Mouse (Mus musculus): Measurements from ENCODE around the gene Ano8. TPM values are rescaled to one million over a fixed set of nuclear protein-coding genes. Genes with fewer than 3 reads are reported as not detected.

Gene Ano8
- polyA plus RNA-seq (2017; shearing (Covaris generic)), result 0.12 TPM

GRCm38 (mm10) chr8:71485142-71486135 is at the start of gene Ano8:
Gene Ano8 (minus strand): TSS chr8:71485963.

DNA sequence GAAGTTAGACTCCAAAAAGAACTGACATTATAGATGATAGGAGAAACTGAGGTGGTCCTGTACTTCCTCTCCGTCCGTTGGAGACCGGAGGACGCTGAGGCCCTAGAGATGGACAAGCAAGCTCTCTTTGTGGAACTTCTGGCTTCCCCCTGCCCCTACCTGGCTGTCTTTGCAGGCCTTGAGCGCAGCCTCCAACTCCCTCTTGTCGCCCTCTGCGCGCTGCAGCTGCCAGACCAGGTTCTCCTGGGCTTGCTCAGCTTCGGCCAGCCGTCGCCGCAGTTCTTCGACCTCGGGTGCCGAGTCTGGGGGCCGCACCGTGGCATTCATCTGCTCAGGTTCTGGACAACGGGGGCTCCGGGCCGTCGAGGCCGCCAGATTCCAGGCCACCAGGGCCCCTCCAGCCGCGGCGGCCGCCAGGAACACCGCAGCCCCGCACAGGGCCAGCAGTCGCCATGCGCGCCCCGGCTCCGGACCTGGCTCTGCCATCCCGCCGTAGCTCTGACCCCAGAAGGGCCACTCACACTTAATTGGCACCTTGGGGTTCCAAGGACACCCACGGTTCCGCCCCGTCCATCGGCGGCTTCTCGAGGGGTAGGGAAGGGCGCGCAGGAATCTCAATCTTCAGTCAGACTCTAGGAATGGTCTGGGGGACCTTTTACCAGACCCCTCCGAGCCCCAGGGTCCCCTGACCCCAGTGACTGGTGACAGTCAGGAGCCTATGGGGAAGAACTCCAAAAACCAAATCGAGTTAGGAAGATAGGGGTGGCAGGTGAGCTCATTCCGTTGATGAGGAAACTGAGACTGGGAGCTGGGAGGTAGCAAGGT is 39.7 kb upstream of the Ano8 start, which contains the start of gene Ccdc194:
Gene Ccdc194 (minus strand): TSS at position 486 of the 825 bp plus-strand sequence.

GRCm38 (mm10) chr8:71511644-71512043 is 25.9 kb upstream of the Ano8 start, which contains the start of gene Plvap:
Gene Plvap (minus strand): TSS chr8:71511752.

GRCm38 (mm10) chr8:71487691-71488445 is 2.1 kb upstream of the Ano8 start, which contains the start of gene Gtpbp3:
Gene Gtpbp3 (plus strand): TSS chr8:71488103.

GRCm38 (mm10) chr8:71468916-71469315 is 16.8 kb downstream of the Ano8 start, which contains the start of gene Dda1:
Gene Dda1 (plus strand): TSS chr8:71469199.

GRCm38 (mm10) chr8:71464513-71465500 is 21.0 kb downstream of the Ano8 start, which contains the start of gene Mrpl34:
Gene Mrpl34 (plus strand): TSS chr8:71464959.

GRCm38 (mm10) chr8:71463188-71464033 is 22.4 kb downstream of the Ano8 start, which contains the start of gene Abhd8:
Gene Abhd8 (minus strand): TSS chr8:71463655.

Other genes with a start within 250 kb of the Ano8 start
- gene Myo9b, start 213.2 kb downstream of the Ano8 start, polyA plus RNA-seq (2017; shearing (Covaris generic)), result 37.5 TPM
- gene Haus8, start 213.0 kb downstream of the Ano8 start, polyA plus RNA-seq (2017; shearing (Covaris generic)), result 36.9 TPM
- 167 TPM for gene Use1, start 119.1 kb downstream of the Ano8 start, polyA plus RNA-seq (2017; shearing (Covaris generic))
- 5.9 TPM for gene Ocel1, start 114.7 kb downstream of the Ano8 start, polyA plus RNA-seq (2017; shearing (Covaris generic))
- 0.31 TPM for gene Nr2f6, start 104.0 kb downstream of the Ano8 start, polyA plus RNA-seq (2017; shearing (Covaris generic))
- gene Ushbp1, start 90.2 kb downstream of the Ano8 start, polyA plus RNA-seq (2017; shearing (Covaris generic)), result 0.06 TPM
- 124 TPM for gene Babam1, start 89.1 kb downstream of the Ano8 start, polyA plus RNA-seq (2017; shearing (Covaris generic))
- 2.1 TPM for gene Ankle1, start 80.0 kb downstream of the Ano8 start, polyA plus RNA-seq (2017; shearing (Covaris generic))
- gene Abhd8, start 22.3 kb downstream of the Ano8 start, polyA plus RNA-seq (2017; shearing (Covaris generic)), result 96.5 TPM
- gene Mrpl34, start 21.0 kb downstream of the Ano8 start, polyA plus RNA-seq (2017; shearing (Covaris generic)), result 99.9 TPM
- 70.3 TPM for gene Dda1, start 16.8 kb downstream of the Ano8 start, polyA plus RNA-seq (2017; shearing (Covaris generic))
- gene Gtpbp3, start 2.1 kb upstream of the Ano8 start, polyA plus RNA-seq (2017; shearing (Covaris generic)), result 6.3 TPM
- gene Plvap, start 25.8 kb upstream of the Ano8 start, polyA plus RNA-seq (2017; shearing (Covaris generic)), result 0.23 TPM
- gene Ccdc194, start 39.7 kb upstream of the Ano8 start, polyA plus RNA-seq (2017; shearing (Covaris generic)), result not detected
- gene Bst2, start 51.5 kb upstream of the Ano8 start, polyA plus RNA-seq (2017; shearing (Covaris generic)), result 203 TPM
- 102 TPM for gene Mvb12a, start 57.0 kb upstream of the Ano8 start, polyA plus RNA-seq (2017; shearing (Covaris generic))
- 0.39 TPM for gene Tmem221, start 72.9 kb upstream of the Ano8 start, polyA plus RNA-seq (2017; shearing (Covaris generic))
- 0.16 TPM for gene Nxnl1, start 80.6 kb upstream of the Ano8 start, polyA plus RNA-seq (2017; shearing (Covaris generic))
- gene Slc27a1, start 82.9 kb upstream of the Ano8 start, polyA plus RNA-seq (2017; shearing (Covaris generic)), result 11.9 TPM
- gene Pgls, start 106.2 kb upstream of the Ano8 start, polyA plus RNA-seq (2017; shearing (Covaris generic)), result 26.4 TPM
- gene Fam129c, start 111.7 kb upstream of the Ano8 start, polyA plus RNA-seq (2017; shearing (Covaris generic)), result 7.1 TPM
- 3.7 TPM for gene Colgalt1, start 125.0 kb upstream of the Ano8 start, polyA plus RNA-seq (2017; shearing (Covaris generic))
- 0.46 TPM for gene Unc13a, start 185.8 kb upstream of the Ano8 start, polyA plus RNA-seq (2017; shearing (Covaris generic))
- gene Jak3, start 190.3 kb upstream of the Ano8 start, polyA plus RNA-seq (2017; shearing (Covaris generic)), result 171 TPM
- gene Insl3, start 203.3 kb upstream of the Ano8 start, polyA plus RNA-seq (2017; shearing (Covaris generic)), result 24.7 TPM
- 5.7 TPM for gene B3gnt3, start 215.8 kb upstream of the Ano8 start, polyA plus RNA-seq (2017; shearing (Covaris generic))
- 291 TPM for gene Fcho1, start 239.8 kb upstream of the Ano8 start, polyA plus RNA-seq (2017; shearing (Covaris generic))

Measured in activated CD4-positive, CD25-positive, alpha-beta regulatory T cell, adult 9 weeks (primary cell).